Mouse (Mus musculus): ENCODE measurements around the gene Gm14819.
"Not testable (repeated sequence)": the region's sequence is repeated elsewhere in the genome, so short reads cannot be mapped to it uniquely, and the experiment has no call there.

The Gm14819 gene

DNA sequence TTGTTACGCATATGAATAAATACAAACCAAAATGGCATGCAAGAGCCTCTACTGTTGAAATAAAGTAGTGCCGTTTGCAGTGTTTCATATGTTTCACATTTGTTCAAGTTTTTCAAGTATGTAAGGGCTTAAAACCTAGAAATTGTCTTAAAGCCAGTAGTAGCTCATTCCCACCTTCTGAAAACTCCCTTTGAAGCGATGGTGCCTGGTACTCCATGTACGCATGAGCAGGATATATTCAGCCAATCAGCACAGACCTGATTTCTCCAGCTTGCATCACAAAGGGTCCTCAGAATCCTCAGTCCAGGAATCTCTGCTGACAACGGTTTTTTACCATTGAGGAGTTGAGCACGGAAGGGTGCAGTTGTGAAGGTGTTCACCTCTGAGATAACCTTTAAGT, at the start of gene Gm14819:
Gene Gm14819 (plus strand): TSS at position 301 of the 400 bp plus-strand sequence.
- in situ Hi-C loops (cut with MboI; ENCODE audit: unreplicated experiment in 2 of 2) = not testable (repeated sequence)

All from v-Abl transformed pro-B cells (cell line).